Mouse (Mus musculus) forebrain, embryonic 14.5 days (tissue): ENCODE measurements around the gene Rgs3. TPM values are rescaled to one million over a fixed set of nuclear protein-coding genes. Genes with fewer than 3 reads are reported as not detected.

ENCODE experiments used
- ATAC-seq: fragments of 200-750 bp; cut with Nextera tagmentation; 2 replicates; pipeline ENCODE4 v1.8.0; 2017; ENCODE audit warnings: mild to moderate bottlenecking, moderate library complexity
- DNase-seq: peaks from one replicate; pipeline ENCODE4 v3.0.0-alpha.2; 2015; ENCODE audit warnings: low spot score
- H3K27ac ChIP-seq: fragments of 300-500 bp; sonication (generic); 2 replicates; pipeline ENCODE4 v1.5.1; 2014; ENCODE audit warnings: low read depth, mild to moderate bottlenecking, control low read depth, low read length, moderate library complexity
- H3K27me3 ChIP-seq: fragments of 300-500 bp; sonication (generic); replicated peaks from 2 replicates; pipeline ENCODE4 v1.6.1; 2014; ENCODE audit warnings: low read length, control low read depth, mixed read lengths; ENCODE audit not compliant: control insufficient read depth, insufficient read depth
- H3K36me3 ChIP-seq: fragments of 300-500 bp; sonication (generic); 2 replicates; pipeline ENCODE4 v1.6.1; 2014; ENCODE audit warnings: low read length, control low read depth; ENCODE audit not compliant: control insufficient read depth, insufficient read depth
- H3K4me1 ChIP-seq: fragments of 300-500 bp; sonication (generic); 2 replicates; pipeline ENCODE4 v1.6.1; 2014; ENCODE audit warnings: antibody characterized with exemption, low read length, control low read depth; ENCODE audit not compliant: control insufficient read depth, insufficient read depth
- H3K4me2 ChIP-seq: fragments of 300-500 bp; sonication (generic); 2 replicates; pipeline ENCODE4 v1.6.1; 2014; ENCODE audit warnings: mild to moderate bottlenecking, control low read depth, low read length
- H3K4me3 ChIP-seq: fragments of 300-500 bp; sonication (generic); 2 replicates; pipeline ENCODE4 v1.5.1; 2014; ENCODE audit warnings: low read depth, low read length, control low read depth
- H3K9ac ChIP-seq: fragments of 300-500 bp; sonication (generic); 2 replicates; pipeline ENCODE4 v1.6.1; 2014; ENCODE audit warnings: mild to moderate bottlenecking, low read length, control low read depth, moderate library complexity
- H3K9me3 ChIP-seq: fragments of 300-500 bp; sonication (generic); replicated peaks from 2 replicates; pipeline ENCODE4 v1.6.1; 2016; ENCODE audit warnings: low read length, control low read depth, mixed read lengths; ENCODE audit not compliant: control insufficient read depth
- WGBS: fragments of 180-500 bp; shearing (Covaris S2); extraction: QIAGEN DNeasy Blood & Tissue Kit; methylation state at CpG from one replicate; pipeline ENCODE4 v1.1.7; 2014; 5-methylcytosine and 5-hydroxymethylcytosine counted together
- polyA plus RNA-seq: library from polyadenylated mRNA; unstranded; fragments of >200 nt; fragmentation: Nextera tagmentation; extraction: Ambion mirVana; gene quantifications from 2 replicates; pipeline ENCODE4 v1.2.1, GENCODE M21; 2014

The Rgs3 gene
- polyA plus RNA-seq, 1 experiment from 2014 or later = 44.8 TPM

GRCm38 (mm10) chr4:62726282-62726937, 166.8 kb downstream of the Rgs3 start:
- H3K27ac ChIP-seq = no peak overlapping the region

GRCm38 (mm10) chr4:62727541-62728303, 168.1 kb downstream of the Rgs3 start:
- H3K4me3 ChIP-seq = no peak overlapping the region
- H3K9ac ChIP-seq = no peak overlapping the region
- no peak for DNase-seq
- no peak overlapping the region for H3K4me2 ChIP-seq
- no peaks in the 10 kb centered on the region for H3K9me3 ChIP-seq
- H3K4me1 ChIP-seq = no peaks in the 10 kb centered on the region
- no peaks in the 10 kb centered on the region for H3K36me3 ChIP-seq
- no peaks in the 10 kb centered on the region for H3K27me3 ChIP-seq
- WGBS = 84% methylated on average over 20 of the region's 20 CpGs
- no peak for ATAC-seq
- no peak overlapping the region for H3K27ac ChIP-seq

More at GRCm38 (mm10) chr4:62726282-62726937, 166.8 kb downstream of the Rgs3 start:
- no peaks in the 10 kb centered on the region for H3K27me3 ChIP-seq
- H3K36me3 ChIP-seq = no peaks in the 10 kb centered on the region
- no peaks in the 10 kb centered on the region for H3K9me3 ChIP-seq
- WGBS = 82% methylated on average over 5 of the region's 5 CpGs
- H3K4me2 ChIP-seq = no peak overlapping the region
- H3K4me1 ChIP-seq = no peaks in the 10 kb centered on the region
- peak; percentile 28 for DNase-seq
- no peak overlapping the region for H3K9ac ChIP-seq
- H3K4me3 ChIP-seq = no peak overlapping the region
- peak; percentile 32; the same call in 1 of the 2 replicates for ATAC-seq

- no peaks in the 10 kb centered on the region for H3K27me3 ChIP-seq
- no peaks in the 10 kb centered on the region for H3K4me1 ChIP-seq
- 79% methylated on average over 6 of the region's 6 CpGs for WGBS
- no peak overlapping the region for H3K27ac ChIP-seq
- H3K9me3 ChIP-seq = no peaks in the 10 kb centered on the region
- ATAC-seq (no peak), DNase-seq (no peak)
- H3K9ac ChIP-seq = no peak overlapping the region
- H3K36me3 ChIP-seq = no peaks in the 10 kb centered on the region
- H3K4me2 ChIP-seq = no peak overlapping the region
- H3K4me3 ChIP-seq = no peak overlapping the region
Observed at GRCm38 (mm10) chr4:62728471-62728870, 168.8 kb downstream of the Rgs3 start.

GRCm38 (mm10) chr4:62729191-62729590, 169.5 kb downstream of the Rgs3 start:
- DNase-seq = no peak
- ATAC-seq = no peak
- Histone ChIP-seq H3K9me3 (no peaks in the 10 kb centered on the region), H3K4me2 (no peak overlapping the region), H3K36me3 (no peaks in the 10 kb centered on the region), H3K4me1 (no peaks in the 10 kb centered on the region), H3K27me3 (no peaks in the 10 kb centered on the region), H3K4me3 (no peak overlapping the region), H3K9ac (no peak overlapping the region), H3K27ac (no peak overlapping the region)
- 87% methylated on average over 4 of the region's 4 CpGs for WGBS

DNA sequence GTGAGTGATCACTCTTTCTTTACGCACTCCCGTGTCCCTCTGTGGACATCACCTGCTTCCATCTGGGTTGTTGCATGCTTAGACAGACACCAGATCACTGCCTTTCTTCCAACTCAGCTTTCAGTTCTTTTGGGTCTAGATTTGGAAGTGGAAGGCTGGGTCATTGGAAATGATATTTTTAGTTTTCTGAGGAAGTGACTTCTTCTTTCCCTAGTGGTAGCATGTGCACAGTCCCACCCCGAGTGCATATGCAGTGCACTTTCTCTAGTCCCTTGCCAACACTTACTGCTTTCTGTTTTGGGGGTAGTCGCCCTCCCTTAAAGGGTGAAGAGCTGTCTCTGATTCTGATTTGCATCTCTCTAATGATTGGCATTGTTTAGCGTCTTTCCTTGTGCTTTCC, 170.3 kb downstream of the Rgs3 start:
- Histone ChIP-seq H3K4me1 (no peaks in the 10 kb centered on the region), H3K4me3 (no peak overlapping the region), H3K4me2 (no peak overlapping the region), H3K27ac (no peak overlapping the region), H3K9ac (no peak overlapping the region), H3K36me3 (no peaks in the 10 kb centered on the region), H3K27me3 (no peaks in the 10 kb centered on the region), H3K9me3 (no peaks in the 10 kb centered on the region)
- DNase-seq = no peak
- WGBS = 73% methylated on average over 5 of the region's 5 CpGs
- ATAC-seq = no peak

DNA sequence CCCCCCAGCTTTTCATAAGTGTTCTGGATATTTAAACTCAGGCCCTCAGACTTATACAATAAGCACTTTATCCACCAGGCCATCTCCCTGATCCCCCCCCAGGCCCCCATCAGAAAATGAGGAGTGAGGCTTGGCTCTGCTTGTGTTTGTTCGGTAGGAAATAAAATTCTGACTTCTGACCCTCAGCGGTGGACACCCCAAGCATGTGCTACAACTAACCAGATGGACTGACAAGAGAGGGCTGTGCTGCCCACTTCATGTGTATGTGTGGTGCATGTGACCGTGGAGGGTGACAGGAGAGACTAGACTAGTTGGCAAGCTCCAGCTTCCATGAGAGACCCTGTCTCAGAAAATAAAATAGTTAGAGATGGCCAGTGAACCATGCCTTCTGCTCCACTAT, 171.2 kb downstream of the Rgs3 start:
- DNase-seq (no peak), ATAC-seq (no peak)
- no peak overlapping the region for H3K27ac ChIP-seq
- no peaks in the 10 kb centered on the region for H3K9me3 ChIP-seq
- H3K4me3 ChIP-seq = no peak overlapping the region
- 84% methylated on average over 3 of the region's 3 CpGs for WGBS
- 0 out of 2 replicates have a peak, but pooled peaks cover 3% of the 10 kb centered on the region for H3K4me1 ChIP-seq
- no peaks in the 10 kb centered on the region for H3K27me3 ChIP-seq
- no peak overlapping the region for H3K4me2 ChIP-seq
- no peaks in the 10 kb centered on the region for H3K36me3 ChIP-seq
- H3K9ac ChIP-seq = no peak overlapping the region

- 0 out of 2 replicates have a peak, but pooled peaks cover 3% of the 10 kb centered on the region for H3K4me1 ChIP-seq
- no peaks in the 10 kb centered on the region for H3K36me3 ChIP-seq
- no peak for DNase-seq
- no peaks in the 10 kb centered on the region for H3K27me3 ChIP-seq
- no peak overlapping the region for H3K4me3 ChIP-seq
- H3K9ac ChIP-seq = no peak overlapping the region
- no peak overlapping the region for H3K4me2 ChIP-seq
- WGBS = 86% methylated on average over 6 of the region's 6 CpGs
- H3K9me3 ChIP-seq = no peaks in the 10 kb centered on the region
- ATAC-seq = no peak
- no peak overlapping the region for H3K27ac ChIP-seq
Observed at GRCm38 (mm10) chr4:62731531-62732063, 171.9 kb downstream of the Rgs3 start.

GRCm38 (mm10) chr4:62732096-62732495, 172.4 kb downstream of the Rgs3 start:
- DNase-seq = no peak
- no peak overlapping the region for H3K9ac ChIP-seq
- ATAC-seq = no peak
- H3K4me2 ChIP-seq = no peak overlapping the region
- H3K4me3 ChIP-seq = no peak overlapping the region
- H3K9me3 ChIP-seq = no peaks in the 10 kb centered on the region
- H3K4me1 ChIP-seq = 0 out of 2 replicates have a peak, but pooled peaks cover 3% of the 10 kb centered on the region
- 89% methylated on average over 7 of the region's 7 CpGs for WGBS
- no peaks in the 10 kb centered on the region for H3K27me3 ChIP-seq
- no peaks in the 10 kb centered on the region for H3K36me3 ChIP-seq
- no peak overlapping the region for H3K27ac ChIP-seq

- H3K4me2 ChIP-seq = no peak overlapping the region
- no peaks in the 10 kb centered on the region for H3K36me3 ChIP-seq
- H3K27ac ChIP-seq = no peak overlapping the region
- no peak overlapping the region for H3K9ac ChIP-seq
- no peak overlapping the region for H3K4me3 ChIP-seq
- DNase-seq (peak; percentile 27), ATAC-seq (0 out of 2 replicates have a peak, but pooled peaks have one; percentile 37)
- H3K9me3 ChIP-seq = no peaks in the 10 kb centered on the region
- no peaks in the 10 kb centered on the region for H3K27me3 ChIP-seq
- H3K4me1 ChIP-seq = 0 out of 2 replicates have a peak, but pooled peaks cover 3% of the 10 kb centered on the region
- WGBS = 53% methylated on average over 2 of the region's 2 CpGs
Observed at GRCm38 (mm10) chr4:62732840-62733239, 173.2 kb downstream of the Rgs3 start.
